Mouse (Mus musculus): ENCODE results near the gene Tank. TPM values are rescaled to one million over a fixed set of nuclear protein-coding genes. Genes with fewer than 3 reads are reported as not detected.
A peak's percentile ranks its signal among the peaks of the same experiment; 100 is the strongest.

The Tank gene
- polyA plus RNA-seq, 1 experiment from 2014 or later = 25.7 TPM

DNA sequence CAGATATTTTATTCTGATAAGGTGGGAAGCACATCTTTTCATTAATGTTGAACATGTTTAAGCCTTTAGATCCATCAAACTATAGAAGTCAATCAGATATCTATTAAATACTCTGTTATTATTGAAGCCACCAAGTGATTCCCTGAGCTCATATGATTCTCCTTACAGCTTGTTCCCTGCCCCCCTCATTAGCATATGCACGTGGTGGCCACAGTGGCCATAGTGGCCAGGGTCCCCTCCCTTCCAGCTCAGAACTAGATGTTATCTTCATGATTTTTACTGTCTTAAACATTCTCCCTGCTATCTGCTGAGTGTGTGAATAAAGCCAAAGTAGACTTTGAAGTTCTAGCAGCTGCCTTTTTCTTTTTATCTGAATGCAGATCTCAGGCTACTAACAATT is 17.3 kb upstream of the Tank start:
- H3K9me3 ChIP-seq = no peaks in the 10 kb centered on the region
- no peak overlapping the region for H3K27ac ChIP-seq (replicated peaks)
- 10% methylated on average over 1 of the region's 1 CpGs for WGBS
- no peak overlapping the region for H3K4me3 ChIP-seq
- H3K4me1 ChIP-seq = no peaks in the 10 kb centered on the region
- H3K36me3 ChIP-seq (replicated peaks) = no peaks in the 10 kb centered on the region
- no peak for DNase-seq (ENCODE audit: low spot score)
- H3K27me3 ChIP-seq (replicated peaks; ENCODE audit: low read depth, poor library complexity, severe bottlenecking) = no peaks in the 10 kb centered on the region

DNA sequence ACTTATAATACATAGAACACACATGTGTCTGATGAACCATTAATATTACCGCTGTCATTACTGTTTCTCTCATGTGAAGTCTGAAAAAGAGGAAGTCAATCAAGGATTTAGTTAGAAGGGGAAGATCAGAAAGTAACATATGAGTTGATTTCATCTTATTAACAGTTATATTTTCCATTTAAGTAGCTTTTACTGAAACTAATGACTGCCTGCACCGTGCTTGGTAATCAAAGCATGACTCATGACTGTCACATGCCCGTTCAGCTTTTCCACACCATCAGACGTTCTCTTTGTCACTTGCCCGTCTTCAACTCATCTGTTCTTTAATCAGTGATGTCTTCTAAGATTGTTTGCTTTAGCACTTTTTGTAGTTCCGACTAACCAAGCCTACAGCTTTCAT is 15.2 kb upstream of the Tank start:
- no peak overlapping the region for H3K4me3 ChIP-seq
- 90% methylated on average over 6 of the region's 6 CpGs for WGBS
- no peaks in the 10 kb centered on the region for H3K9me3 ChIP-seq

GRCm38 (mm10) chr2:61567045-61567783 is 11.2 kb upstream of the Tank start:
- H3K4me1 ChIP-seq = no peaks in the 10 kb centered on the region
- no peaks in the 10 kb centered on the region for H3K9me3 ChIP-seq
- H3K4me3 ChIP-seq = no peak overlapping the region
- H3K27me3 ChIP-seq (replicated peaks; ENCODE audit: low read depth, poor library complexity, severe bottlenecking) = no peaks in the 10 kb centered on the region
- WGBS = 70% methylated on average over 4 of the region's 4 CpGs
- peak; percentile 27 for DNase-seq (ENCODE audit: low spot score)
- H3K27ac ChIP-seq (replicated peaks) = no peak overlapping the region
- no peaks in the 10 kb centered on the region for H3K36me3 ChIP-seq (replicated peaks)

More for the DNA sequence above, 15.2 kb upstream of the Tank start:
- H3K27me3 ChIP-seq (replicated peaks; ENCODE audit: low read depth, poor library complexity, severe bottlenecking) = no peaks in the 10 kb centered on the region
- no peaks in the 10 kb centered on the region for H3K4me1 ChIP-seq
- H3K36me3 ChIP-seq (replicated peaks) = no peaks in the 10 kb centered on the region
- DNase-seq (ENCODE audit: low spot score) = no peak
- H3K27ac ChIP-seq (replicated peaks) = no peak overlapping the region

- no peaks in the 10 kb centered on the region for H3K4me1 ChIP-seq
- 85% methylated on average over 6 of the region's 6 CpGs for WGBS
- no peak overlapping the region for H3K4me3 ChIP-seq
- no peaks in the 10 kb centered on the region for H3K27me3 ChIP-seq (replicated peaks; ENCODE audit: low read depth, poor library complexity, severe bottlenecking)
- no peaks in the 10 kb centered on the region for H3K36me3 ChIP-seq (replicated peaks)
- DNase-seq (ENCODE audit: low spot score) = no peak
- H3K9me3 ChIP-seq = no peaks in the 10 kb centered on the region
- no peak overlapping the region for H3K27ac ChIP-seq (replicated peaks)
Measured at GRCm38 (mm10) chr2:61569181-61569580, 9.2 kb upstream of the Tank start.

DNA sequence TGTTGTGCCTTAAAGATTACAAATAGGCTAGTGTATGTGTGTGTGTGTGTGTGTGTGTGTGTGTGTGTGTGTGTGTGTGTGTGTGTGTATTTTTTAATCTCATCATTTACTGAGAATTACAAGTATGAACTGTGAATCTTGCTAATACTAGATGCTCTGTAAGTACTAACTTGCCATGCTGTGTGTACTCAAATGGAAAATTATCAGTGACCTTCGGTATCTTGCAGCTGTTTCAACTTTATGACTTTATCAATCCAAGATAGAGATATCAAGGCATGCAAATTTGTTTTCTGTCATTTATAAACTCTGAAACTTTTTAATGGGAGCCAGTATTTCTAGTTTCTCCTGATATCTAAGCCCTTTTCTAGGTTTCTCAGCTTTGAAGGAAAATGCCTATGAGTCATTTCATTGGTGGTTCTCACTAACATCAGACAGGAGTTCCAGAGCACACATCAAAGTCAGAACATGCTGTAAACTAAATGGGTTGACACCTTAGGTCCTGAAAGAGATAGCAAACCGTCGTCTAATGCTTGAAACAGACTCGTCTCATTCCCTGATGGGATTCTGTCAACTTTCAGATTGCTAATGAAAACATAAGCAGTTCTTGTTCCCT is 6.9 kb upstream of the Tank start:
- H3K4me1 ChIP-seq = no peaks in the 10 kb centered on the region
- H3K9me3 ChIP-seq = no peaks in the 10 kb centered on the region
- DNase-seq (ENCODE audit: low spot score) = no peak
- H3K27ac ChIP-seq (replicated peaks) = no peak overlapping the region
- 85% methylated on average over 4 of the region's 4 CpGs for WGBS
- no peaks in the 10 kb centered on the region for H3K36me3 ChIP-seq (replicated peaks)
- H3K27me3 ChIP-seq (replicated peaks; ENCODE audit: low read depth, poor library complexity, severe bottlenecking) = no peaks in the 10 kb centered on the region
- H3K4me3 ChIP-seq = no peak overlapping the region

DNA sequence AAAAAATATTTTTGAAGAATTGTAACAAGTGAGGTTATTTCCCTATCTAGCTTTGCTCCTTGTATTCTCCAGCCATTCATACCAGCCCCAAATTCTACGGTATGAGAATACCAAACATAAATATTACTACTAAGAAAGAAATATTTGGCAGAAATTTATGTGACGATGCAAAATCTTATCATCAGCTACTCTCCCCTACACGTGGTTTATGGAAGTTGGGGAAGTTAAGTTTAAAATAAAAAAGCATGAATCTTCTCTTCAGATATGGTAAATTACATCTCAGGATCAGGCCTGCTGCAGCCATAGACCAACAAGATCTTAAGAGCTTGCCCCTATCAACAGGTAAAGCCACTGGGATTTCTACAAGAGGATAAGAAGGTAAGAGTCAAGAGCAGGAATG is 1.9 kb upstream of the Tank start:
- no peaks in the 10 kb centered on the region for H3K27me3 ChIP-seq (replicated peaks; ENCODE audit: low read depth, poor library complexity, severe bottlenecking)
- WGBS = 89% methylated on average over 3 of the region's 3 CpGs
- H3K27ac ChIP-seq (replicated peaks) = no peak overlapping the region
- H3K9me3 ChIP-seq = no peaks in the 10 kb centered on the region
- no peak overlapping the region for H3K4me3 ChIP-seq
- no peak for DNase-seq (ENCODE audit: low spot score)
- peaks cover 4% of the 10 kb centered on the region; the same call in 1 of the 2 replicates for H3K4me1 ChIP-seq
- no peaks in the 10 kb centered on the region for H3K36me3 ChIP-seq (replicated peaks)

DNA sequence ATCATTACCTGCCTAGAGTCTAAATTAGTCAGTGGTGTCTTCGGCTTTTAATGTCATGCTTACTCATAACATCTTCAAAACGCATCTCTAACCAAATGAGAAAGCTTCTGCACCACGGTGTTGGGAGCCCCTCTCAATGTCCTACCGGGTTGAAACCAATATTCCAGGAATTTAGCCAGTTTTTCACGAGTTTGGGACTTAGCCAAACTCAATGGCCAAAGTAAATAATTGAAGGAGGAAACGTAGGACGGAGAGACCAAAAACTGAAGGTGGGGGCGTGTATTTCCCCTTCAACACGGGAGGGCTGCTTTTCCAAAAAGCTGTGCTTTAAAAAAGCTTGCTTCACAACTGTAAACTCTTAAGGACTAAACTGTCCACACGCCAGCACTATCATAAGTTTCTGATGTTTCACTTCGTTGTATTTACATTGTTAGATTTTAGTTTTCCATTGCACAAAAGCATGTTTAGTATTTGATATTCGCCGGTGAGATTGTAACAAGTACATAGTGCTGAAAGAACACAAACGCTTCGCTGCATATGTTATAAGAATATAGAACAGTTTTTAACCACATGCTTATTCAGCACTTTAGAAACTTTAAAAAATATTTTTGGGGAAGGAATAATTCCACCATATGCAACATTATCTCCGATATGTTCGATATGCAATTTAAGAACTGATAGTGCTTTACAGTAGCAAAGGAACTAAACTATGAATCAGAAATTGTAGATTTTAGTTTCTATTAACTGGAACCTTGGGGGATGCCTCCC is 1.3 kb upstream of the Tank start:
- Histone ChIP-seq H3K27ac (replicated peaks) (no peak overlapping the region), H3K9me3 (no peaks in the 10 kb centered on the region), H3K4me1 (peaks cover 4% of the 10 kb centered on the region; the same call in 1 of the 2 replicates), H3K27me3 (replicated peaks; ENCODE audit: low read depth, poor library complexity, severe bottlenecking) (no peaks in the 10 kb centered on the region), H3K36me3 (replicated peaks) (no peaks in the 10 kb centered on the region), H3K4me3 (no peak overlapping the region)
- WGBS = 88% methylated on average over 17 of the region's 17 CpGs
- DNase-seq (ENCODE audit: low spot score) = no peak

- 69% methylated on average over 7 of the region's 7 CpGs for WGBS
- peaks cover 4% of the 10 kb centered on the region; the same call in 1 of the 2 replicates for H3K4me1 ChIP-seq
- H3K27ac ChIP-seq (replicated peaks) = no peak overlapping the region
- H3K27me3 ChIP-seq (replicated peaks; ENCODE audit: low read depth, poor library complexity, severe bottlenecking) = no peaks in the 10 kb centered on the region
- H3K9me3 ChIP-seq = no peaks in the 10 kb centered on the region
- no peak for DNase-seq (ENCODE audit: low spot score)
- no peaks in the 10 kb centered on the region for H3K36me3 ChIP-seq (replicated peaks)
- H3K4me3 ChIP-seq = no peak overlapping the region
Measured at GRCm38 (mm10) chr2:61577696-61578062, 706 bp upstream of the Tank start.

DNA sequence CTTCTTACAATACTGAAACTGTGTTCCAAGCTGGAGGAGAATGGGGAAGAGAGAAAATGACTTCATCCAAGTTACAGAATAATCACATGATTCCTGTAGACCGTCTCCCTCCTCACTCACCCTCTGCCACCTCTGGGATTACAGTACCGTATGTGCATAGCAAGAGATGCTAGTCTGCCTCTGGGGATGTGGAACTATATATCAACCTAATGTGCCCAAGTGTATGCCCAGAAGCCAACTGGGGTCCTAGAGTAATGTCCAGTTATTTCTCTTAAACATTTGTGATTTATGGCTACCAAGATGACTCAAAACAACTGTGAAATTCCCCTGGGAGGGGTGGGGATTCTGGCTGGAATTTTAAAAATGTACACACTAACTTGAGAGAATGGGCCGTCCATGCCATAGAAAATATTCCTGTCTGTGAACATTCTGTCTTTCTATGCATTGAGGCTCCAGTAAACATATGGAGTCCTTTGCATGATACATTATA is 1.2 kb downstream of the Tank start:
- no peaks in the 10 kb centered on the region for H3K27me3 ChIP-seq (replicated peaks; ENCODE audit: low read depth, poor library complexity, severe bottlenecking)
- H3K27ac ChIP-seq (replicated peaks) = no peak overlapping the region
- H3K4me3 ChIP-seq = no peak overlapping the region

DNA sequence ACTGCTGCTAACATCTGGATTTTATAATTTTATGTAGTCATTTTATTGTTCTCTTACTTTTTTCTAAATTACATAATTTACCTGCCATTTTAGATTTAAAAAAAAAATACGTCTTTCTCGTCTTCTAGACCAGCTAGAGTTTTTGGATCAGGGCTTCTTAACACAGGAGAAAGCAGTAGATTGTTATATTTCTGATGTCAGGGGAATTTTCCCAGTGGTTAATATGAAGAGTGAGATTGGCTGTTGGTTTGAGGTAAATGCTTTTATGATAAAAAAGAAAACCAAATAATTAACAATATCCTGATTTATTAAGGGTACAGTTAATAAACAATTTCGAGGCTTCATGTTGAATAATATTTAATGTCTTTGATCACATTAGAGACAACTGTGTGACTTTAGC is 1.7 kb downstream of the Tank start:
- Histone ChIP-seq H3K4me1 (peaks cover 4% of the 10 kb centered on the region; the same call in 1 of the 2 replicates), H3K36me3 (replicated peaks) (no peaks in the 10 kb centered on the region), H3K4me3 (no peak overlapping the region), H3K27me3 (replicated peaks; ENCODE audit: low read depth, poor library complexity, severe bottlenecking) (no peaks in the 10 kb centered on the region), H3K9me3 (no peaks in the 10 kb centered on the region), H3K27ac (replicated peaks) (no peak overlapping the region)
- WGBS = 78% methylated on average over 3 of the region's 3 CpGs
- DNase-seq (ENCODE audit: low spot score) = no peak

More for the DNA sequence above, 1.2 kb downstream of the Tank start:
- Histone ChIP-seq H3K4me1 (peaks cover 4% of the 10 kb centered on the region; the same call in 1 of the 2 replicates), H3K36me3 (replicated peaks) (no peaks in the 10 kb centered on the region), H3K9me3 (no peaks in the 10 kb centered on the region)
- 70% methylated on average over 3 of the region's 3 CpGs for WGBS
- DNase-seq (ENCODE audit: low spot score) = no peak

DNA sequence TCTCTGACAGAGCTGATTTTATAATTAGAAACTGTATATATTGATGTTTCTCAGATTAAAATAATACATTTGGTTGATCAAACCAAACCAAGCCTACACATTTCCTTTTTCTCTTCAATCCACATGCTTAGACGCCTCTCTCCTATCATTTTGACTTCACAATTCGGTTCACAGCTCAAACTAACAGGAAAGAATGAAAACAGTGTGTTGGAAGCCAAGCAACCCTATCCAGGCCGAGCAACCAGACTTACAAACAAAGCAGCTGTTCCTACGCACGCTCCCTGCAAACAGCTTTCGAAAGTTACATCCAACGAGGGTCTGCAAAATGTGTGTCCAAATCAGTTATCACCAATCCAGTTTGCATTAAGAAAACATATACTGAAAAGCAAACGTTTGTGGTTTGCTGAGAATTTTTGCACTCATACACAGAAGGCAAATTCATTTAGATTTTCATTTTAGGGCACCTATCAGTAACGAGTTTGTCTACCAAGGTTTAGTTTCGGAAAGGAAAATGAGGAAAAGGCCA is 2.2 kb downstream of the Tank start:
- H3K4me1 ChIP-seq = peaks cover 4% of the 10 kb centered on the region; the same call in 1 of the 2 replicates
- H3K27ac ChIP-seq (replicated peaks) = no peak overlapping the region
- no peaks in the 10 kb centered on the region for H3K9me3 ChIP-seq
- no peaks in the 10 kb centered on the region for H3K27me3 ChIP-seq (replicated peaks; ENCODE audit: low read depth, poor library complexity, severe bottlenecking)
- DNase-seq (ENCODE audit: low spot score) = no peak
- H3K36me3 ChIP-seq (replicated peaks) = no peaks in the 10 kb centered on the region
- WGBS = 74% methylated on average over 10 of the region's 10 CpGs
- no peak overlapping the region for H3K4me3 ChIP-seq

DNA sequence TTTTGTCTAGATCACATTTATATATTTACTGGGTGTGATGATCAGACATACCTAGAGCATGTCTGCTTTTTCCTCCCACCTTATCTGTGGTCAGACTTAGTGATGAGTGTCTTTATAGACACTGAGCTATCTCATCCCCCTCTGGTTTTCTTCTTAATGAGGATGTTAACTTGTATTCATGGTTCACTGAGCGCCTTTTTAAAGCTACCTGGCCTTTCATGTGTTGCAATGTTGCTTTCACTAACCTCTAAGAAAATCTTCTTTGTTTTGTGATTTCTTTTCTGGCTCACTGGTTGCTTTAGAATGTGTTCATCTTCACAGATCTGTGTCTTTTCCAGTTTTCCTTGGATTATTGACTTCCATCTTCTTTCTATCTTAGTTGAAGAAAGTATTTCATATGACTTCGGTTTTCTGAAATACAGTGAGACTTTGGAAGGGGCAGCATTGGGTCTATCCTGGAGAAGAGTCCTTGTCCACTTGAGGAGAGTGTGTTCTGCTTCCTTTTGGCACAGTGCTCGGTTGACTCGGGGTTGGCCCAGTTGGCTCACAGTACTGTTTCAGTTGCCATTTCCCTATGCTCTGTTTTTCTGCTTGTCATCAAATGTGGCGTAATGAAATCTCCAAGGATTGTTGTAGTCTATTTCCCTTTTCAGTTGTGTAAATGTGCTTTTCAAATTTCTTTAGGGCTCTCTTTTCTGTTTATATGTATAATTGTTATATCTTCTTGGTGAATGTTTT is 4.4 kb downstream of the Tank start:
- DNase-seq (ENCODE audit: low spot score) = no peak
- 87% methylated on average over 5 of the region's 5 CpGs for WGBS

More for the DNA sequence above, 4.4 kb downstream of the Tank start:
- Histone ChIP-seq H3K9me3 (no peaks in the 10 kb centered on the region), H3K27ac (replicated peaks) (no peak overlapping the region), H3K4me3 (no peak overlapping the region), H3K27me3 (replicated peaks; ENCODE audit: low read depth, poor library complexity, severe bottlenecking) (no peaks in the 10 kb centered on the region), H3K36me3 (replicated peaks) (no peaks in the 10 kb centered on the region), H3K4me1 (peaks cover 4% of the 10 kb centered on the region; the same call in 1 of the 2 replicates)

Measured in embryonic facial prominence, embryonic 10.5 days (tissue).